ENCODE assay signal across 8 mouse cellular contexts in the genomic region with DNA sequence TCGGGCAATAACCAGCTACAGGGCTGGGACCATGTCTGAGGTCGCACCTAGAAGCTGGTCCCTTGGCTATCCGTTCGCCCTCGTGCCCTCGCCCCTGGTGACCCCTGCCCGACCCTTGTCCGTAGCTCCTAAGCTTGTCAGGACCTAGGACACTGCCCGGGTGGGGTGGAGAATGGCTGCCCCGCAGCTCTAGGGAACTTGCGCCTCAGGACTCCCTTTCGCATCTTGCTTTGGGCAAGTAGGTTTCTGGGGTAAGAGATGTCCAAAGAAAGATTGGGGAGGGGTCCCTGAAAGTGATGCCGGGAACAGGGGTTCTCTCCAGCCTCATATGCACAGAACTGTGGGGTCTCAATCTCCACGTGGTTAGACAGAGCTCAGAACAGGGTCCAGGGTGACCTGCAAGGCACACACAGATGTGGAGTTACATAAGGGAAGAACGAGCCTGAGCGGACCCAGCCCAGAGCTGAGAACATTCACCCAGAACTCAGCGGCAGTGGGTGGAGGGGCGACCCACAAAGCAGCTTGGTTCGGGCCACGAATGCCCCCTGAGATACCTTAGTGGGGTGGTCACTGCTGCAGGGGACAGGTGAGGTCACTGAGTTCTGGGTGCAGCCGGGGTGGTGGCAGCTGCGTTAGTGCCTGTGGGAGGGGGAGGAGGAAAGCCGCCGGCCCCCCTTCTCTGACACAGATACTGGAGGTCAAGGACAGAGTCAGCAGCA. TPM values are rescaled to one million over a fixed set of nuclear protein-coding genes. Genes with fewer than 3 reads are reported as not detected.
DNase-seq lines count a peak whose midpoint lies in the region; ATAC-seq and TF ChIP-seq lines count a peak whose summit lies in the region.

No protein-coding gene starts in this region.

- no peaks in the 10 kb centered on the region for H3K9me3 ChIP-seq in embryonic facial prominence, embryonic 13.5 days
- H3K9me3 ChIP-seq in hindbrain, embryonic 16.5 days (ENCODE audit: control insufficient read depth, low read length): no peaks in the 10 kb centered on the region
- H3K9me3 ChIP-seq in midbrain, embryonic 16.5 days (replicated peaks; ENCODE audit: control insufficient read depth, low read length, poor library complexity, severe bottlenecking): no peaks in the 10 kb centered on the region

- no peak for DNase-seq in layer of hippocampus, adult 2 months (ENCODE audit: low spot score in 2 of 2)
- no peak for DNase-seq in layer of hippocampus, adult 9-11 months
- DNase-seq in urinary bladder, postnatal 4 days (ENCODE audit: low spot score in 2 of 2): no peak
- no peak for DNase-seq in layer of hippocampus, adult 9-10 months (ENCODE audit: low spot score)
- no peak for DNase-seq in adrenal gland, postnatal 10 days

- H3K4me2 ChIP-seq in embryonic facial prominence, embryonic 13.5 days: peak overlapping the region; percentile 99
- H3K4me2 ChIP-seq in hindbrain, embryonic 16.5 days (ENCODE audit: low read length): peak overlapping the region; percentile 97
- peak overlapping the region; percentile 94 for H3K4me2 ChIP-seq in midbrain, embryonic 16.5 days (ENCODE audit: low read length)

- TF ChIP-seq CTCF in layer of hippocampus, adult 2 months (conservative IDR thresholded peaks at IDR 0.05): no peak

- H3K27ac ChIP-seq in layer of hippocampus, adult 2 months: peak overlapping the region; percentile 56; the same call in 1 of the 2 replicates
- no peak overlapping the region for H3K27ac ChIP-seq in embryonic facial prominence, embryonic 13.5 days
- H3K27ac ChIP-seq in hindbrain, embryonic 16.5 days (ENCODE audit: low read depth, low read length): no peak overlapping the region
- no peak overlapping the region for H3K27ac ChIP-seq in midbrain, embryonic 16.5 days (ENCODE audit: low read length)

- no peak for ATAC-seq in embryonic facial prominence, embryonic 13.5 days (ENCODE audit: insufficient number of reproducible peaks, insufficient read depth, low FRiP score, low TSS enrichment, low read depth)
- ATAC-seq in hindbrain, embryonic 16.5 days: peak; percentile 13; the same call in 1 of the 2 replicates
- ATAC-seq in midbrain, embryonic 16.5 days: no peak

- no peaks in the 10 kb centered on the region for H3K36me3 ChIP-seq in embryonic facial prominence, embryonic 13.5 days
- H3K36me3 ChIP-seq in hindbrain, embryonic 16.5 days (ENCODE audit: control insufficient read depth, insufficient read depth, low read length): no peaks in the 10 kb centered on the region
- no peaks in the 10 kb centered on the region for H3K36me3 ChIP-seq in midbrain, embryonic 16.5 days (ENCODE audit: control insufficient read depth, insufficient read depth, low read length)

- H3K4me3 ChIP-seq in layer of hippocampus, adult 2 months: peak overlapping the region; percentile 62
- peak overlapping the region; percentile 49 for H3K4me3 ChIP-seq in embryonic facial prominence, embryonic 13.5 days
- H3K4me3 ChIP-seq in hindbrain, embryonic 16.5 days (ENCODE audit: low read length): peak overlapping the region; percentile 65
- peak overlapping the region; percentile 61 for H3K4me3 ChIP-seq in midbrain, embryonic 16.5 days (ENCODE audit: low read depth, low read length)

- H3K4me1 ChIP-seq in embryonic facial prominence, embryonic 13.5 days: peaks cover 20% of the 10 kb centered on the region
- H3K4me1 ChIP-seq in hindbrain, embryonic 16.5 days (ENCODE audit: control insufficient read depth, insufficient read depth, low read depth, low read length): peaks cover 20% of the 10 kb centered on the region
- peaks cover 16% of the 10 kb centered on the region for H3K4me1 ChIP-seq in midbrain, embryonic 16.5 days (ENCODE audit: control insufficient read depth, insufficient read depth, low read length)

- peaks cover 70% of the 10 kb centered on the region for H3K27me3 ChIP-seq in embryonic facial prominence, embryonic 13.5 days
- H3K27me3 ChIP-seq in hindbrain, embryonic 16.5 days (replicated peaks; ENCODE audit: control insufficient read depth, insufficient read depth, low read length): peaks cover 23% of the 10 kb centered on the region
- peaks cover 20% of the 10 kb centered on the region for H3K27me3 ChIP-seq in midbrain, embryonic 16.5 days (ENCODE audit: control insufficient read depth, insufficient read depth, low read depth, low read length)

- 9% methylated on average over 24 of the region's 24 CpGs for WGBS in embryonic facial prominence, embryonic 13.5 days
- 7% methylated on average over 20 of the region's 24 CpGs for WGBS in hindbrain, embryonic 16.5 days
- WGBS in midbrain, embryonic 16.5 days: 8% methylated on average over 24 of the region's 24 CpGs

- no peak overlapping the region for H3K9ac ChIP-seq in embryonic facial prominence, embryonic 13.5 days
- H3K9ac ChIP-seq in hindbrain, embryonic 16.5 days (ENCODE audit: low read depth, low read length): peak overlapping the region; percentile 64
- H3K9ac ChIP-seq in midbrain, embryonic 16.5 days (ENCODE audit: low read depth, low read length): peak overlapping the region; percentile 67

RNA-seq across cellular contexts. Expression of a gene that starts 0.5 kb away (rescaled TPM):
- 10 to 100 TPM; 46.4 to 47.6 TPM for total RNA-seq in layer of hippocampus, adult 2 months (2021)
- 0.17 TPM in 1 of 2 replicates, not detected in the other for polyA plus RNA-seq in embryonic facial prominence, embryonic 13.5 days (2015; fragmentation: Nextera tagmentation; extraction: Ambion mirVana)
- polyA plus RNA-seq in hindbrain, embryonic 16.5 days (2015; fragmentation: Nextera tagmentation; extraction: Ambion mirVana): 2.1 and 2.7 TPM in 2 replicates
- 3.3 TPM in 2 replicates for polyA plus RNA-seq in midbrain, embryonic 16.5 days (2015; fragmentation: Nextera tagmentation; extraction: Ambion mirVana)
- total RNA-seq in adrenal gland, postnatal 10 days (2021): under 1 TPM; 0.09 to 0.76 TPM

RNA-seq across cellular contexts. Expression of a gene that starts 14.3 kb away (rescaled TPM):
- 10 to 100 TPM; 46.0 to 49.2 TPM for total RNA-seq in layer of hippocampus, adult 2 months (2021)
- polyA plus RNA-seq in embryonic facial prominence, embryonic 13.5 days (2015; fragmentation: Nextera tagmentation; extraction: Ambion mirVana): 35.8 and 41.6 TPM in 2 replicates
- 70.5 and 72.8 TPM in 2 replicates for polyA plus RNA-seq in hindbrain, embryonic 16.5 days (2015; fragmentation: Nextera tagmentation; extraction: Ambion mirVana)
- 75.5 and 76.1 TPM in 2 replicates for polyA plus RNA-seq in midbrain, embryonic 16.5 days (2015; fragmentation: Nextera tagmentation; extraction: Ambion mirVana)
- 10 to 100 TPM; 30.2 to 34.0 TPM for total RNA-seq in adrenal gland, postnatal 10 days (2021)

RNA-seq across cellular contexts. Expression of a gene that starts 34.4 kb away (rescaled TPM):
- 10 to 100 TPM; 19.2 to 22.7 TPM for total RNA-seq in layer of hippocampus, adult 2 months (2021)
- polyA plus RNA-seq in embryonic facial prominence, embryonic 13.5 days (2015; fragmentation: Nextera tagmentation; extraction: Ambion mirVana): 21.8 and 29.1 TPM in 2 replicates
- polyA plus RNA-seq in hindbrain, embryonic 16.5 days (2015; fragmentation: Nextera tagmentation; extraction: Ambion mirVana): 33.1 and 33.2 TPM in 2 replicates
- polyA plus RNA-seq in midbrain, embryonic 16.5 days (2015; fragmentation: Nextera tagmentation; extraction: Ambion mirVana): 34.9 and 35.7 TPM in 2 replicates
- 10 to 100 TPM; 13.1 to 18.9 TPM for total RNA-seq in adrenal gland, postnatal 10 days (2021)
